Mouse (Mus musculus): Measurements from ENCODE around the gene Dicer1.

DNA sequence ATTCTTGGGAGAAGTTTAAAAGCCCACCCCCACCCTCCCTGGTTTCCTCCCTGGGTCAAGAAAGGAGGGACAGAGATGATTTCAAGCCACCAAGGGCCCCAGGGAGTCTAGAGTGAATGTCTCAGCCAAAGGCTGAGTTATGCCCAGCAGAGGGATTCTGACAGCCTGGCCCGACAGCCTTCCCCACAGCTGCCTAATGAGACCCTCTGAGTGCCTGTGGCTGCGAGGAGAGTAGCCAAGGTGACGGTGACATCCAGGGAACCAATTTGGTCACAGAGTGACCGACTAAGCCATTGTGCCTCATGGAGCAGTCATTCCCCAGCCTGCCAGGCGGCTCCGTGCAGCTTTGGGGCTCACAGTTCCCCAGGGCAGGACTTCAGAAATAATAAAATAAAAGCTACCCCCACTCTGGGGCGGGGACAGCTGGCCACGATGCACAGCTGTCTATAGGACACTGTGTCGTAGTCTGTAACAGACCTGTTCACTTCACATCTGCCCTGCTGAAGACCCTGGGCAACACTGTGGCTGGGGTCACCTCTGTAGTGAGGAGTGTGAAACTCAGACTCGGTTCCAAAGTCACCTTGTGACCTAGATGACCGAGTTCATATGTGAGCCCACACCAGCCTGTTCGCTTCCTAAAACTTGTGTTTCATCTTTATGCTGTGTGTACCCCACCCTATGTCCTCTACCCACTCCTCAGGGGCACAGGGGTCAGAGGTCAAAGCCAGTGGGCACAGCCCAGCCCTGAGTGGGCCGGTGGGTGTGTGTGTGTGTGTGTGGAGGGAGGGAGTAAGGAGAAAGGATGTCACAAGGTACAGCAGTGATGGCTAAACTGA is 75.0 kb downstream of the Dicer1 start:
- TF ChIP-seq CTCF (IDR thresholded peaks at IDR 0.05) (no peak), EP300 (IDR thresholded peaks at IDR 0.05) (no peak)

All from lung, postnatal 0 days (tissue).